Mouse (Mus musculus) heart, postnatal 36 days (tissue): Measurements from ENCODE around the gene Dennd2c. TPM values are rescaled to one million over a fixed set of nuclear protein-coding genes. Genes with fewer than 3 reads are reported as not detected.

ENCODE experiments used
- DNase-seq, 2 experiments: peaks; one replicate each; pipeline ENCODE4 v3.0.0; 2021 to 2022
- intact Hi-C: fragments of 180-260 bp; cut with DNase I; formaldehyde crosslinking; loops from one replicate; pipeline ENCODE4 v1.15.1; 2025
- total RNA-seq, 2 experiments: library from RNA; stranded (reverse); gene quantifications; 2 replicates each; pipeline ENCODE4 v1.2.3; 2021

The Dennd2c gene
- 1 to 10 TPM; 1.9 to 2.2 TPM for total RNA-seq

DNA sequence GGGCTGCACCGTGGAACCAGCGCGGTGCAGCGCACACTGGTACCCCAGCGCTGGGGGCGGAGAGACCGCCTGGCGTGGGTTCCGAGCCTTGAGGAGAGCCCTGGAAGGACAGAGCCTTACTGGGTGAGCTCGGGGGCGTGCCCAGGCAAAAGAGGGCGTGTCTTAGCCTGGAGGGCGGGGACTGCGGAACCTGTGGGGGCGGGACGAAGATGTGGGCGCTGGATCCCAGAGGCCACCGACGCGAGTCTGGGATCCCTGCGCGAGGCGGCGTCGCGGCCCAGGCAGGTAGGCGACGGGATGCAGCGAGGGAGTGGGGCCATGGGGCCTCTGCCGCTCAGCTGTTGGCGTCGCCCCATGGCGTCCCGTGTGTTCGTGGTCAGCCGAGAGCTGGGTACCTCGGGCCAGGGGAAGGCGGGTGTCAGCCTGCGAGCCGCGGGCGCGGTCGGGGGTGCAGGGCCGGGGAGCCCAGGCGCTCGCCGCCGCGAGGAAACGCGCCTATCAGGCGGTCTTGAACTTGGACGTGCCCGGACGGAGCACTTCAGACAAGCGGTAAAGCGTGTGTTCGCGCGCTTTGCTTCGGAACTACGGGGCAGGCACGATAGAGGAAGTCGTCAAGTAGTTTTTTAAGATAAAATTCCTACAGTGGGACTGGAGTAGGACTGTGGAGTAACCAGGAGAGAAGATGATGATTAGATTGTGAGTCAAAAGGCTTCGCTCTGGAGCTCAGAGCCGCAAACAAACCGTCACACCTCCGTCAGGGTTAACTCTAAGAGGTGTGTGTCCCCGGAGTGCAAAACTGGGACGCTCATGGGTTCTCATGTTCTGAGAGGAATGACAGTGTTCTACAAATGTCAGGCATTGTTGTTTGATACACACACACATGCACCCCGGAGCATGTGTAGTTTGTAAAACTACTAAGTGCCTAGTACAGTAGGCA is at the start of gene Dennd2c:
TSS of gene Dennd2c (plus strand) at position 151 of the 937 bp plus-strand sequence.
- intact Hi-C loops, result loop anchor here (2.0 to 10.0 kb wide), 3 partner anchors 44 to 182 kb away; partner anchors contain the start of gene Bcas2
- DNase-seq, result peak; percentile 96 to 97

GRCm38 (mm10) chr3:103056016-103056595 is 46.3 kb upstream of the Dennd2c start:
- intact Hi-C loops, result loop anchor here (5.0 kb wide), 2 partner anchors 34 to 96 kb away; partner anchors contain the start of gene Csde1

GRCm38 (mm10) chr3:103057752-103058151 is 44.7 kb upstream of the Dennd2c start:
- DNase-seq, result peak in 1 of 2 experiments; percentile 22
- intact Hi-C loops, result loop anchor here (1.0 to 5.0 kb wide), 4 partner anchors 35 to 112 kb away; partner anchors contain the start of genes Csde1 and Sike1

More at GRCm38 (mm10) chr3:103056016-103056595, 46.3 kb upstream of the Dennd2c start:
- DNase-seq, result no peak

- intact Hi-C loops, result loop anchor here (1.0 to 5.0 kb wide), 4 partner anchors 36 to 111 kb away; partner anchors contain the start of genes Csde1 and Sike1
- DNase-seq, result peak; percentile 95 to 96
These were observed 43.9 kb upstream of the Dennd2c start, which contains the start of gene Nras for GRCm38 (mm10) chr3:103058207-103059157. Gene Nras (plus strand): TSS chr3:103058285.

DNA sequence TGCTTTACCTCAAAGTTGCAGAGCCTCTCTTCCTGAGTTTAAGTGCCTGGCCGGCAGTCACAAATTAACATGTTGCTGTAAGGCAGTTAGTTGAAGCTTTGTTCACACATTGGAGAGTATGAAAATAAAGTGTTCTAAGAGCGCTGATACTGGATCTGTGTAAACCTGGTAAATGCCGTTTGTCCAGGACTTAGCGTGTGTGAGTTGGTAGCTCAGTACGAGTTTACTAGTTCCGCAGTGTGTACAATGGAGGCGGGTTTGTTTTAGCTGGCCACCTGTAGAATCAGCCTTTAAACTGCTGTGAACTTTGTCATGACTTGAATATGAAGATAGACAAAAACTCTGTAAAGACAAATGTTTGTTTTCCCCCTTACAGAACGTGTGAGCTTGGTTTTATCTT is 35.5 kb upstream of the Dennd2c start:
- intact Hi-C loops, result no loop called here

DNA sequence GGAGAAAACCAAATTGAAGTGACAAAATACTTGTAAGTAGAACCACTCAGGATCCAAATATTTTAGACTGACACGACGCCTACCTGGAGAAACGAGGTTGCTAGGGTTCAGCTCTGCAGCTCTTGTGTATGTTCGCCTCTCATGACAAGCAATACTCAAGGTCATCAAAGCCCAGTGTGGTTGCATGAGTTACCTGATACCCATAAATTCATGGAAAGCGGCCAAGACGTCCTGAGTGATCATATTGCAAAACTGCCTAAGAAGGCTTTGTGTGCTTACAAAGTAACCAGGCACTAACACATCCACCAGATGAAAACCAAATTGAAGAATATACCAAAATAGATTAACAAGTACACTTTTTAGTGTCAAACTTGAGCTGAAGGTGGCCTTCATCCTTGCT is 33.4 kb upstream of the Dennd2c start:
- intact Hi-C loops, result no loop called here
- DNase-seq, result no peak

More for the DNA sequence above, 35.5 kb upstream of the Dennd2c start:
- DNase-seq, result no peak

GRCm38 (mm10) chr3:103073771-103074170 is 28.6 kb upstream of the Dennd2c start, which contains the start of gene Ampd1:
Gene Ampd1 (plus strand): TSS chr3:103074014.
- intact Hi-C loops, result no loop called here
- no peak for DNase-seq

DNA sequence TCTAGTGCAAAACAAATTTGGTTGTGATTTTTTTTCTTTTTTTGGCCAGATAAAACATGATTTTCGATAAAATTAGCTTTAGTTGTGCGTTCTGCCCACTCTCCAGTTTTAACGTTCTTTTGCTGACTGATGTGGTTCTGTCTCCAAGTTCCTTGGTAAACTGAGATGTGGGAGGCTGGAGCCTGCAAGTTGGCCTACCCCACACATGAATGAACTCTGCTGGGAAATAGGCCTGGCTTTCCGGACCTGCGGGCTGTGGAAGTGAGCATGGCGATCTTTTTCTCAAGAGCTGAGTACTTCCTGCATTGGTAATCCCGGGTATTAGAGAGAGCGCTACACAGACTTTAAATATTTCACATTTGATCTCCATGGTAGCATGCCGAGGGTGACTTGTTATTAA is 26.5 kb upstream of the Dennd2c start:
- no peak for DNase-seq
- intact Hi-C loops, result no loop called here

DNA sequence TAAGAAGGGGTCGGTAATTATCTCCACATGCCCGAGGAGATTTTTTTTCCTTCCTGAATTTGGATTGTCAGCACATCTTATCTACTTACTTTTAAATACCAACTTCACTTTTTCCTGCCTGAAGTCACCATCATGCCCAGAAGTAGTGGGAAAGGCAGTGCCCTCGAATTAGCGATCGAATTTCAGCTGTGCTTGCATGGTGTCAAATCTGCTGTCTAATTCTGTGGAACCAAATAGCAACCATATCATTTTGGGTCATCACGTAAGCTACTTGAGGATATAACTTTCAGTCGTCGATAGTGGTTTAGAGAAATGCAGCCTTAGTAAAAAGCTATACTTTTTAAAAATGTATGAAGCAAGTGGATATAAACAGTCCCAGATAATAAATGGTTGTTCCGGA is 25.9 kb upstream of the Dennd2c start:
- intact Hi-C loops, result no loop called here
- DNase-seq, result no peak

- DNase-seq, result no peak
- intact Hi-C loops, result no loop called here
These were observed 23.1 kb upstream of the Dennd2c start for GRCm38 (mm10) chr3:103079301-103079700.

DNA sequence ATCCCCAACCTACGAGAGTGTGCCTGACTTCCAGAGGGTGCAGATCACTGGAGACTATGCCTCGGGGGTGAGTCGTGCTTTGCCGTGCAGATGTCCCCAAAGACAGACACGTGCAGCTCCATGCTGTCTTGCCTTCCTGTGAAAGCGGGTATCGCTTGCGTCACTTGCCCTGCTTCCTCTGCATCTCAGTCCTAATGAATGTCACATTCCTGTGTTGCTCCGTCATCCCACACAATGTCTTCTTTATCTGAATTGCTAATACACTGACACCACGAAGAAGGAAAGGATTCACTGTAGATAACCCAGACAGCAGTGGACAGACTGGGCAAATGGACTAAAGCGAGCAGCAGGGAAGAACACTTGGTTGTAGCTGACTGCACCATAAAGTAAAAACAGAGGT is 21.4 kb upstream of the Dennd2c start:
- intact Hi-C loops, result no loop called here
- no peak for DNase-seq

DNA sequence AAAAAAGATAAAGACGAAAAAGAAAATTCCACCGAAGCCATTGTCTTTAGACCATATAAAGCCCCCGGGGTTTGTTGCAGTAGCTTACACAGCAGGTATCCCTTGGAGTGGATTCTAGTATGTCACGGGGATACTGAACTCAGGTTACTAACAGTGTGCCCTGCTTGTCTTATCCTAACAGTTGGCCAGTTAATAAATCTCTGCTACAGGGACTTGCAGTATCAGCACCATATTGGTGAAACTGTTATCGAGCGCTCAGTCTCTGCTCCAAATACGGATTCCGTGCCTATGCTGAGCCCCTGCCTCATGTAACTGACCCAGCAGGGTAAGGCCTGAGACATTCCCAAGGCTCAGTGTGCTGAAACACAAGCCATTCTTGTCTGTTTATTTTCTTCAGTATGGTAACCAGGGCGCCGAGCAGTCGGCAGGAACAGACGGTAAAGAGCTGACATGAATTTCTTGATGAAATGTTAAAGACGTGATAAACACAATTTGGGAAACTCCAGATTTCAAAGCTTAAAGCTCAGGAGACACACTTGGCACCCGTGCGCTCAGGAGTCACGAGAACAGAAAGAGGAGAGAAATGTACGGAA is 20.4 kb upstream of the Dennd2c start:
- intact Hi-C loops, result no loop called here
- no peak for DNase-seq

- intact Hi-C loops, result no loop called here
- DNase-seq, result no peak
These were observed 19.6 kb upstream of the Dennd2c start for GRCm38 (mm10) chr3:103082761-103083160.

GRCm38 (mm10) chr3:103085986-103086385 is 16.4 kb upstream of the Dennd2c start:
- intact Hi-C loops, result no loop called here
- no peak for DNase-seq

GRCm38 (mm10) chr3:103091753-103092152 is 10.7 kb upstream of the Dennd2c start:
- intact Hi-C loops, result no loop called here
- no peak for DNase-seq

GRCm38 (mm10) chr3:103098662-103099061 is 3.7 kb upstream of the Dennd2c start:
- no peak for DNase-seq
- intact Hi-C loops, result no loop called here

DNA sequence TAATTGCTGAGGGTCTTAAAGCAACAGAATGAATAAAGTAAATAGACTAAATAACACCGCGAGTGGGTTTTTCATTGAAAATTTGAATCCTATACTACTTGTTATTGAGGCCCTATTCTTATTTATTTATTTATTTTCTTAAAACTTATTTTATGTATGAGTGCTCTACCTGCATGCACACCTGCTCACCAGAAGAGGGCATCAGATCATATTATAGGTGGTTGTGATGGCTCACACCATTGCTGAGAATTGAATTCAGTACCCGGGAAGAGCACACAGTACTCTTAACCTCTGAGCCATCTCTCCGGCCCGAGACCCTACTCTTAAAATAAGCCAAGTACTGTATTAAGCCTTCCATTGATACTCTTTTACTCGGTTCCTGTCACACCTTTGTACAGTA is 2.7 kb upstream of the Dennd2c start:
- intact Hi-C loops, result loop anchor here (10.0 kb wide), 1 partner anchor 185 kb away; no protein-coding TSS in a partner anchor
- DNase-seq, result no peak

- intact Hi-C loops, result loop anchor here (10.0 kb wide), 1 partner anchor 184 kb away; no protein-coding TSS in a partner anchor
- no peak for DNase-seq
These were observed 1.7 kb upstream of the Dennd2c start for GRCm38 (mm10) chr3:103100735-103101134.

- intact Hi-C loops, result loop anchor here (10.0 kb wide), 1 partner anchor 184 kb away; no protein-coding TSS in a partner anchor
- DNase-seq, result no peak
These were observed 1.2 kb upstream of the Dennd2c start for GRCm38 (mm10) chr3:103101194-103101593.
